Mouse (Mus musculus): ENCODE measurements around the gene Psip1. TPM values are rescaled to one million over a fixed set of nuclear protein-coding genes. Genes with fewer than 3 reads are reported as not detected.

Psip1 gene
- polyA plus RNA-seq, 1 experiment from 2014 or later, result 202 TPM

DNA sequence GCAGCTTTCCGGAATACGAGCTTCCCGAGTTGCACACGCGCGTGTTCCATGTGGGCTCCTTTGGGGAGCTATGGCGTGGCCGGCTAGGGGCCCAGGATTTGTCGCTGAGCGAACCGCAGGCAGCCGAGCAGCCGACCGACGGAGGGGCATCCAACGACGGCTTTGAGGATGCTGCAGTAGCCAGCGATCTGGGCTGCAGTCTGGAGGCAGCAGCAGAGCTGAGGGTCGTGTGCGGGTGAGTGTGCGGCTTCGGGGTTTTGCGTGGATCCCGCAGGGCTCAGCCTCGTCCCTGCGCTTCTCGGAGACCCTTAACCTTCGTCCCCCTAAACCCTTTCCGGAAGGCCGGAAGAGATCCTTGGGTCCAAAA, 68.5 kb downstream of the Psip1 start:
- H3K4me2 ChIP-seq (replicated peaks; ENCODE audit: low read depth, low read length), result peak overlapping the region; percentile 45
- WGBS, result under 1% methylated on average over 30 of the region's 30 CpGs
- H3K9ac ChIP-seq (ENCODE audit: low read depth, low read length), result peak overlapping the region; percentile 72
- H3K4me3 ChIP-seq (ENCODE audit: low read length), result peak overlapping the region; percentile 64
- no peaks in the 10 kb centered on the region for H3K27me3 ChIP-seq (ENCODE audit: control insufficient read depth, insufficient read depth, low read length)
- ATAC-seq (ENCODE audit: low FRiP score, low TSS enrichment), result peak; percentile 60
- no peaks in the 10 kb centered on the region for H3K9me3 ChIP-seq (ENCODE audit: control insufficient read depth, low read length)
- H3K36me3 ChIP-seq (ENCODE audit: control insufficient read depth, insufficient read depth, low read length), result peaks cover 12% of the 10 kb centered on the region; the same call in 1 of the 2 replicates
- 0 out of 2 replicates have a peak, but pooled peaks cover 2% of the 10 kb centered on the region for H3K4me1 ChIP-seq (ENCODE audit: control insufficient read depth, insufficient read depth, low read length)
- no peak overlapping the region for H3K27ac ChIP-seq (ENCODE audit: low read depth, low read length)

DNA sequence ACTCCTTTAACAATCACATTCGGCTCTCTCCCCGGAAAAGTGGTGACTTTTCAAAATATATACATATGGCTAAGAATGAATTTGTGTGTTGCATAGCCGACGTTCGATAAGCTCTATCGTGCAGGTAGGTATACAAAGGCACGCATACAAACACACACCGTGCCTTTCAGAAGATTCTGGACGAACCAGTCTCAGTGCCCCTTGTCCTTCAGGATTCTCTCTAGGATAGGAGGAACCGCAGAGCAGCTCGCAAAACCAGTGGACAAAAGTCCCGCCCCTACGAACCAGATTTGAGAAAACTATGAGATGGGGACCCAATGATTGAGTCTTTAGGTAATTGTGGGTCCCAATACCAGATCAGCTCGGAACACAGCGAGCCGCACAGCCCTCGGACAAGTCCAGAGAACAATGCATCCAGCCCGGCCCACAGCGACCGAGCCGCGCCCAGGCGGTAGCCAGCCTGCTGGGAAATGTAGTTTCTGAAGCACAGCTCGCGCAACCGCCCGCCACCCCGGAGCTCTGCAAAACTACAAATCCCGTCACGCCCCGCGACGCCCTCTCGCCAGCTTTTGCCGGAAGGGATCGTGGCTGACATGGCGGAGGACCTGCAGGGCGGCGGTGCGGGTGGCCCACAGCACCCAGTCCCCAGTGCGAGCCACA, 69.0 kb downstream of the Psip1 start, which contains the start of gene Snapc3:
Snapc3 (plus strand) TSS at position 565 of the 660 bp plus-strand sequence.
- Histone ChIP-seq H3K4me2 (replicated peaks; ENCODE audit: low read depth, low read length) (peak within 1 kb of the TSS; percentile 51), H3K36me3 (ENCODE audit: control insufficient read depth, insufficient read depth, low read length) (peaks cover 8% of the 10 kb centered on the region; the same call in 1 of the 2 replicates), H3K9ac (ENCODE audit: low read depth, low read length) (peak within 1 kb of the TSS; percentile 72), H3K27me3 (ENCODE audit: control insufficient read depth, insufficient read depth, low read length) (no peaks in the 10 kb centered on the region), H3K4me1 (ENCODE audit: control insufficient read depth, insufficient read depth, low read length) (0 out of 2 replicates have a peak, but pooled peaks cover 2% of the 10 kb centered on the region), H3K27ac (ENCODE audit: low read depth, low read length) (peak within 1 kb of the TSS; percentile 76), H3K9me3 (ENCODE audit: control insufficient read depth, low read length) (no peaks in the 10 kb centered on the region), H3K4me3 (ENCODE audit: low read length) (peak within 1 kb of the TSS; percentile 64)
- peak; percentile 99 for ATAC-seq (ENCODE audit: low FRiP score, low TSS enrichment)
- 1% methylated on average over 41 of the region's 41 CpGs for WGBS

DNA sequence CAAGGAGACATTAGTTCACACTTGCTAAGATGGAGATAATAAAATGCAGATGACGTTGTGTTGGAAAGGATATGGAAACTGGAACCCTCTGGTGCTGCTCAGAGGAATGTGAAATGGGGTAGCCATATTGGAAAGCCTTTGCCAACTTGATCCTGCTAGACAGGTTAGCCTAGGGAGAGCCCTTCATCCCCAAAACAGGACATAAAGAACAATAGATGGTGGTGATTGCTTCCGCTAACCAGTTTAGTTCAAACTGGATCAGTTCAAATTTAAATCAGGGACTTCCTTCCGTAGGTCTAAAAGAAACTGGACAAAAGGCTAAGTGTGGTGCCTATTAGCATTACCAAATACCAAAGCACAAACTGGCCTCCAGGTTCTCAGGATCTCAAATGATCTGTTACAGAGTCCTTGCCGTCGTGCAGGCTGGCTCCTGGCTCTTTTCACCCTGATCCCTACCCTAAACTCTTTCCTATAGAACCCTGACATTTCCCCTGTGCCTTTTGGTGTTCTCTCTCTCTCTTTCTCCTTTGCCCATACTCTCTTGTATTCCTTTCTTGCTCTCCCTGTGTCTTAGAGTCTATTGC, 71.9 kb downstream of the Psip1 start:
- ATAC-seq (ENCODE audit: low FRiP score, low TSS enrichment), result no peak
- 0 out of 2 replicates have a peak, but pooled peaks cover 2% of the 10 kb centered on the region for H3K4me1 ChIP-seq (ENCODE audit: control insufficient read depth, insufficient read depth, low read length)
- H3K4me2 ChIP-seq (replicated peaks; ENCODE audit: low read depth, low read length), result no peak overlapping the region
- 85% methylated on average over 5 of the region's 5 CpGs for WGBS
- H3K9me3 ChIP-seq (ENCODE audit: control insufficient read depth, low read length), result no peaks in the 10 kb centered on the region
- H3K27me3 ChIP-seq (ENCODE audit: control insufficient read depth, insufficient read depth, low read length), result no peaks in the 10 kb centered on the region
- no peak overlapping the region for H3K4me3 ChIP-seq (ENCODE audit: low read length)
- no peaks in the 10 kb centered on the region for H3K36me3 ChIP-seq (ENCODE audit: control insufficient read depth, insufficient read depth, low read length)
- H3K9ac ChIP-seq (ENCODE audit: low read depth, low read length), result no peak overlapping the region
- H3K27ac ChIP-seq (ENCODE audit: low read depth, low read length), result no peak overlapping the region

DNA sequence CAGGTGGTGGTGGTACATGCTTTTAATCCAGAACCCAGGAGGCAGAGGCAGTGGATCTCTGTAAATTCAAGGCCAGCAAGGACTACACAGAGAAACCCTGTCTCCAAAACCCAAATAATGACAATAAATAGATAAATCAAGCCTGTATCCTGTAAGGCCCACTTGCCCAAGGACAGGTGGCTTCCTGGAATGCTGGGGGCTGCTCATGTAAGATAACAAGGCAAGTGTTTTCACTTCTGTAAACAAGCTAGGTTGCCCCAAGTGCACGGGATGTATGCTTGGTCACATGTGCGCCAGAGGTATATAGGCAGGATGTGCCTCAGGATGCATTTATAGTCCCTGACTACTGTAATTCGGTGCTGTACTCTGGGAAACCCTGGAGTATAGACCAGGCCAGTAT, 74.2 kb downstream of the Psip1 start:
- Histone ChIP-seq H3K27ac (ENCODE audit: low read depth, low read length) (no peak overlapping the region), H3K4me1 (ENCODE audit: control insufficient read depth, insufficient read depth, low read length) (no peaks in the 10 kb centered on the region), H3K36me3 (ENCODE audit: control insufficient read depth, insufficient read depth, low read length) (no peaks in the 10 kb centered on the region), H3K27me3 (ENCODE audit: control insufficient read depth, insufficient read depth, low read length) (no peaks in the 10 kb centered on the region), H3K4me2 (replicated peaks; ENCODE audit: low read depth, low read length) (no peak overlapping the region), H3K9ac (ENCODE audit: low read depth, low read length) (no peak overlapping the region), H3K9me3 (ENCODE audit: control insufficient read depth, low read length) (peaks cover 9% of the 10 kb centered on the region), H3K4me3 (ENCODE audit: low read length) (no peak overlapping the region)
- 0 out of 2 replicates have a peak, but pooled peaks have one; percentile 11 for ATAC-seq (ENCODE audit: low FRiP score, low TSS enrichment)
- 76% methylated on average over 3 of the region's 3 CpGs for WGBS

DNA sequence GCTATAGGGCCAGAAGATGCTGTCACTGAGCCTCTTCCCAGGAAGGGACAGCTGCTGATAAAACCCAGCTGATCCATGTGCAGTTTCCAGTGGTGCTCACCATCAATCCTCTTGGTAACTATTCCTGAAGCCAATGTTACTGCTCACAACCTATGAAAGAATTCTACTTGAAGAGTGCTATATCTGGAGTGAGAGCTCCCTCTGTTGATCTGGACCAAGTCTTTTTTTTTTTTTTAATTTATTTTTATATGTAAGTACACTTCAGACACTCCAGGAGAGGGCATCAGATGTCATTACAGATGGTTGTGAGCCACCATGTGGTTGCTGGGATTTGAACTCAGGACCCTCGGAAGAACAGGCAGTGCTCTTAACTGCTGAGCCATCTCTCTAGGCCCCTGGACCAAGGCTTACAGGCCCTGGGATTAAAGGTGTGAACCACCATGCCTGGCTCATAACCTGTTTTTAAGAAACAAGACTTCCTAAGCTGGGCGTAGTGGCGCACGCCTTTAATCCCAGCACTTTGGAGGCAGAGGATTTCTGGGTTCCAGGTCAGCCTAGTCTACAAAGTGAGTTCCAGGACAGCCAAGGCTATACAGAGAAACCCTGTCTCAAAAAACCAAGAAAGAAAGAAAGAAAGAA, 76.3 kb downstream of the Psip1 start:
- no peaks in the 10 kb centered on the region for H3K27me3 ChIP-seq (ENCODE audit: control insufficient read depth, insufficient read depth, low read length)
- no peak overlapping the region for H3K4me3 ChIP-seq (ENCODE audit: low read length)
- WGBS, result 95% methylated on average over 4 of the region's 4 CpGs
- no peak overlapping the region for H3K4me2 ChIP-seq (replicated peaks; ENCODE audit: low read depth, low read length)
- H3K36me3 ChIP-seq (ENCODE audit: control insufficient read depth, insufficient read depth, low read length), result no peaks in the 10 kb centered on the region
- H3K4me1 ChIP-seq (ENCODE audit: control insufficient read depth, insufficient read depth, low read length), result no peaks in the 10 kb centered on the region
- H3K9ac ChIP-seq (ENCODE audit: low read depth, low read length), result no peak overlapping the region
- H3K27ac ChIP-seq (ENCODE audit: low read depth, low read length), result no peak overlapping the region
- H3K9me3 ChIP-seq (ENCODE audit: control insufficient read depth, low read length), result peaks cover 9% of the 10 kb centered on the region
- ATAC-seq (ENCODE audit: low FRiP score, low TSS enrichment), result no peak

DNA sequence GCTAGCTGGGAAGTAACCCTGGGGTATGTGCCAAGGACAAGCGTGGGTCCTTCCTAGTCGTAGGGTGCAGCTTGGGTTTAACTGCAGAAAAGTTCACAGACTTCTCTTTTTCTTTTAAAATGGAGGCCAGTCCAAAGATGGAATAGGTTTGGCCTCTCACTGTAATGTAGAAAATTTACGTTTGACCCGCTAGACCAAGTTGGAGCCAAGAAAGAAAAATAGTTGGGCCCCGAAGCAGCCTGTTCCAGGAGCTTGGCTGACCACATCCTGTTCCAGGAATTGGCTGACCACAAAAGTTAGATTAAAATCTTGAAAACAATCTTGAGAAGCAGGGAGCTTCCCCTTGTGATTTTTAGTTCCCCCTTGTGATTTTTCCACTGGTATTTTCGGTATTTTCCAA, 78.6 kb downstream of the Psip1 start:
- no peak overlapping the region for H3K4me2 ChIP-seq (replicated peaks; ENCODE audit: low read depth, low read length)
- WGBS, result 85% methylated on average over 6 of the region's 6 CpGs
- no peak for ATAC-seq (ENCODE audit: low FRiP score, low TSS enrichment)
- H3K4me1 ChIP-seq (ENCODE audit: control insufficient read depth, insufficient read depth, low read length), result no peaks in the 10 kb centered on the region
- no peaks in the 10 kb centered on the region for H3K36me3 ChIP-seq (ENCODE audit: control insufficient read depth, insufficient read depth, low read length)
- H3K27me3 ChIP-seq (ENCODE audit: control insufficient read depth, insufficient read depth, low read length), result no peaks in the 10 kb centered on the region
- no peak overlapping the region for H3K9ac ChIP-seq (ENCODE audit: low read depth, low read length)
- no peak overlapping the region for H3K4me3 ChIP-seq (ENCODE audit: low read length)
- H3K27ac ChIP-seq (ENCODE audit: low read depth, low read length), result no peak overlapping the region
- peaks cover 19% of the 10 kb centered on the region for H3K9me3 ChIP-seq (ENCODE audit: control insufficient read depth, low read length)

Other genes with a start within 250 kb of the Psip1 start
- 2.2 and 2.3 TPM in 2 replicates for gene Ttc39b, start 162.2 kb downstream of the Psip1 start, polyA plus RNA-seq (2014; fragmentation: Nextera tagmentation; extraction: Ambion mirVana)
- 45.0 and 51.3 TPM in 2 replicates for gene Snapc3, start 68.7 kb downstream of the Psip1 start, polyA plus RNA-seq (2014; fragmentation: Nextera tagmentation; extraction: Ambion mirVana)
- 2.9 and 3.9 TPM in 2 replicates for gene Ccdc171, start 39.1 kb upstream of the Psip1 start, polyA plus RNA-seq (2014; fragmentation: Nextera tagmentation; extraction: Ambion mirVana)

Data from kidney, embryonic 14.5 days (tissue).